Mouse (Mus musculus): Measurements from ENCODE around the gene Rasgef1b.

DNA sequence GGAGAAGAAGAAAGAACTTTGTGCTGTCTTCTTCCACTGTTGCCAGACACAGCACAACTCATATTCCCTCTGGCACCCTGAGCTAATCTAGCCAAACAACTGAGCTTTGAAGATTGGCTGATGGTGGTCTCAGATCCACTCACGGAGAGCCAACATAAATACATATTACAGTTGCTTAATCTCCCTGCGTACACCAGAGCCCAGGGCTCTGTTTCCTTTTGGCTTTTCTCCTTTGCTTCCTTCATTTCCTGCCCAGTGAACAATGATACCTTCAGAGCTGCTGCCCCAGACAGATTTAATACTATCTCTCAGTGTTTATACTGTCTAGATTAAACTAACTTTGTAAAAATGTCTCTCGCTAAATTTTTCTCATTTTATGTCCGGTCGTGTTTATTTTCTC, 300.2 kb downstream of the Rasgef1b start:
- TF ChIP-seq CTCF (IDR thresholded peaks at IDR 0.05; ENCODE audit: control insufficient read depth, insufficient read depth, low read length) (no peak), POLR2A (IDR thresholded peaks at IDR 0.05; ENCODE audit: borderline replicate concordance, control insufficient read depth, low read depth, low read length) (no peak)
